9 mouse cellular contexts compared by ENCODE assay signal in genomic region chr14:49785793-49786192, GRCm38 (mm10). TPM values are rescaled to one million over a fixed set of nuclear protein-coding genes. Genes with fewer than 3 reads are reported as not detected.
DNase-seq lines count a peak whose midpoint lies in the region; ATAC-seq lines count a peak whose summit lies in the region.
"Had no signal": no experiment of that assay in that cellular context is flagged by ENCODE, and none has a peak within 500 bp of the region (broad histone marks: within the 10 kb centered on the region; RNA-seq: fewer than 3 reads in every experiment).

No protein-coding gene starts in this region.

- H3K9me3 ChIP-seq in neural tube, embryonic 15.5 days (replicated peaks), result no peaks in the 10 kb centered on the region
- H3K9me3 ChIP-seq: megakaryocyte, embryonic 14.5 days had no signal

- 55% methylated on average over 2 of the region's 2 CpGs for WGBS in neural tube, embryonic 15.5 days

- ATAC-seq in cerebellum, adult (ENCODE audit: insufficient number of reproducible peaks, low FRiP score, low TSS enrichment), result no peak
- no peak for ATAC-seq in neural tube, embryonic 15.5 days (ENCODE audit: low FRiP score)

- no peaks in the 10 kb centered on the region for H3K27me3 ChIP-seq in neural tube, embryonic 15.5 days (replicated peaks)

- H3K36me3 ChIP-seq in neural tube, embryonic 15.5 days, result no peaks in the 10 kb centered on the region

- H3K4me3 ChIP-seq in neural tube, embryonic 15.5 days (replicated peaks), result no peak overlapping the region
- H3K4me3 ChIP-seq: megakaryocyte, embryonic 14.5 days had no signal

- H3K27ac ChIP-seq in neural tube, embryonic 15.5 days (replicated peaks), result no peak overlapping the region

- no peak overlapping the region for H3K9ac ChIP-seq in neural tube, embryonic 15.5 days (replicated peaks)

- H3K4me2 ChIP-seq in neural tube, embryonic 15.5 days, result no peak overlapping the region

- DNase-seq in cerebellum, adult 11 months, result peak; percentile 76
- DNase-seq in neural tube, embryonic 10.5 days (ENCODE audit: extremely low spot score, low spot score), result peak; percentile 46
- DNase-seq in cerebellum, adult 8-10 months, result peak; percentile 83
- peak; percentile 30 to 55 for DNase-seq in heart, postnatal 36 days
- peak; percentile 37 to 51 for DNase-seq in left cerebral cortex, postnatal 10 days (ENCODE audit: extremely low spot score in 1 of 2, low spot score in 2 of 2)
- peak; percentile 15 for DNase-seq in skeletal muscle tissue, adult 2 months (ENCODE audit: low read depth, low spot score)

- intact Hi-C loops in heart, postnatal 36 days (cut with DNase I), result loop anchor here (2.0 kb wide), 1 partner anchor 547 kb away; no protein-coding TSS in a partner anchor
- intact Hi-C loops in left cerebral cortex, postnatal 10 days (cut with DNase I), result no loop called here

- H3K4me1 ChIP-seq in neural tube, embryonic 15.5 days, result peaks cover 17% of the 10 kb centered on the region

RNA-seq across cellular contexts. Expression of gene Armh4, which starts 2.6 kb away (rescaled TPM):
- 22.9 and 25.8 TPM in 2 replicates for polyA plus RNA-seq in neural tube, embryonic 15.5 days (2015; fragmentation: Nextera tagmentation; extraction: Ambion mirVana)
- total RNA-seq in heart, postnatal 36 days (2021), result 1 to 10 TPM; 6.5 to 8.1 TPM
- total RNA-seq in left cerebral cortex, postnatal 10 days (2021), result 10 to 100 TPM; 28.4 to 28.5 TPM

Comparison
In these comparisons a context has a peak if more than half of its experiments do, and no peak if none do; other contexts are left out.
1. DNase-seq: peak in every context shown above with its lines; median percentile 83 in cerebellum, adult 8-10 months; 76 in cerebellum, adult 11 months; 46 in neural tube, embryonic 10.5 days; 44 in left cerebral cortex, postnatal 10 days; 42 in heart, postnatal 36 days; 15 in skeletal muscle tissue, adult 2 months.